Mouse (Mus musculus) retina, postnatal 7 days (tissue): ENCODE measurements at regions not wholly inside any gene's neighbourhood (a gene's known extent, or its start where the extent isn't known, plus 50 kb on each side); places are given as distances from the start of the nearest gene placed in this dataset.

ENCODE experiments used
- DNase-seq: peaks from one replicate; pipeline ENCODE4 v3.0.0-alpha.2; 2012; ENCODE audit warnings: low read depth, low spot score

- no peak for DNase-seq
Measured at GRCm38 (mm10) chr3:159689743-159690142, 90.8 kb downstream of the Rpe65 start.

GRCm38 (mm10) chr3:159724340-159725119 lies 114.9 kb upstream of the Wls start:
- no peak for DNase-seq

- DNase-seq = no peak
Measured at GRCm38 (mm10) chr3:159732201-159732600, 107.3 kb upstream of the Wls start.

GRCm38 (mm10) chr3:159733141-159733540 lies 106.3 kb upstream of the Wls start:
- DNase-seq = no peak

- DNase-seq = no peak
Measured at GRCm38 (mm10) chr3:159734547-159734946, 104.9 kb upstream of the Wls start.

GRCm38 (mm10) chr3:159736070-159736469 lies 103.4 kb upstream of the Wls start:
- no peak for DNase-seq

GRCm38 (mm10) chr3:159740600-159741279 lies 98.7 kb upstream of the Wls start:
- DNase-seq = no peak

- no peak for DNase-seq
Measured at GRCm38 (mm10) chr3:159741816-159742215, 97.7 kb upstream of the Wls start.

GRCm38 (mm10) chr3:159759740-159760139 lies 79.7 kb upstream of the Wls start:
- DNase-seq = no peak

GRCm38 (mm10) chr3:159760293-159760692 lies 79.2 kb upstream of the Wls start:
- no peak for DNase-seq

GRCm38 (mm10) chr3:159760949-159761348 lies 78.5 kb upstream of the Wls start:
- no peak for DNase-seq

GRCm38 (mm10) chr3:159782222-159782844 lies 57.1 kb upstream of the Wls start:
- DNase-seq = peak; percentile 30

- DNase-seq = no peak
Measured at GRCm38 (mm10) chr3:159787776-159788175, 51.7 kb upstream of the Wls start.
